Mouse (Mus musculus) hindbrain, embryonic 11.5 days (tissue): ENCODE measurements at regions not wholly inside any gene's neighbourhood (a gene's known extent, or its start where the extent isn't known, plus 50 kb on each side); places are given as distances from the start of the nearest gene placed in this dataset.

ENCODE experiments used
- ATAC-seq: fragments of 200-750 bp; cut with Nextera tagmentation; 2 replicates; pipeline ENCODE4 v1.8.0; 2017; ENCODE audit warnings: mild to moderate bottlenecking, moderate TSS enrichment, moderate library complexity; ENCODE audit not compliant: low FRiP score
- DNase-seq: peaks from one replicate; pipeline ENCODE4 v3.0.0-alpha.2; 2015; ENCODE audit warnings: low spot score
- H3K27ac ChIP-seq: fragments of 300-500 bp; sonication (generic); 2 replicates; pipeline ENCODE4 v1.5.1; 2014; ENCODE audit warnings: mild to moderate bottlenecking, low read depth, low read length
- H3K27me3 ChIP-seq: fragments of 300-500 bp; sonication (generic); 2 replicates; pipeline ENCODE4 v1.6.1; 2014; ENCODE audit warnings: mild to moderate bottlenecking, low read length, moderate library complexity, mixed read lengths; ENCODE audit not compliant: control insufficient read depth, insufficient read depth
- H3K36me3 ChIP-seq: fragments of 300-500 bp; sonication (generic); 2 replicates; pipeline ENCODE4 v1.6.1; 2014; ENCODE audit warnings: mild to moderate bottlenecking, low read length, moderate library complexity, mixed read lengths; ENCODE audit not compliant: control insufficient read depth, insufficient read depth
- H3K4me1 ChIP-seq: fragments of 300-500 bp; sonication (generic); replicated peaks from 2 replicates; pipeline ENCODE4 v1.6.1; 2014; ENCODE audit warnings: low read length, mixed read lengths; ENCODE audit not compliant: control insufficient read depth, insufficient read depth
- H3K4me2 ChIP-seq: fragments of 300-500 bp; sonication (generic); replicated peaks from 2 replicates; pipeline ENCODE4 v1.6.1; 2014; ENCODE audit warnings: mild to moderate bottlenecking, low read depth, low read length
- H3K4me3 ChIP-seq: fragments of 300-500 bp; sonication (generic); 2 replicates; pipeline ENCODE4 v1.5.1; 2014; ENCODE audit warnings: low read depth, low read length
- H3K9ac ChIP-seq: fragments of 300-500 bp; sonication (generic); 2 replicates; pipeline ENCODE4 v1.6.1; 2014; ENCODE audit warnings: low read depth, low read length
- H3K9me3 ChIP-seq: fragments of 300-500 bp; sonication (generic); 2 replicates; pipeline ENCODE4 v1.6.1; 2016; ENCODE audit warnings: low read length; ENCODE audit not compliant: control insufficient read depth
- WGBS: fragments of 180-500 bp; shearing (Covaris S2); extraction: QIAGEN DNeasy Blood & Tissue Kit; methylation state at CpG from one replicate; pipeline ENCODE4 v1.1.7; 2014; 5-methylcytosine and 5-hydroxymethylcytosine counted together

GRCm38 (mm10) chr11:43313996-43314395 lies 112.1 kb downstream of the Pttg1 start:
- H3K4me3 ChIP-seq, result no peak overlapping the region
- H3K36me3 ChIP-seq, result no peaks in the 10 kb centered on the region
- H3K4me2 ChIP-seq, result no peak overlapping the region
- H3K9me3 ChIP-seq, result no peaks in the 10 kb centered on the region
- ATAC-seq (no peak), DNase-seq (no peak)
- no peaks in the 10 kb centered on the region for H3K4me1 ChIP-seq
- H3K27ac ChIP-seq, result no peak overlapping the region
- no peak overlapping the region for H3K9ac ChIP-seq
- no peaks in the 10 kb centered on the region for H3K27me3 ChIP-seq
- 87% methylated on average over 4 of the region's 4 CpGs for WGBS
